Mouse (Mus musculus): ENCODE results near the gene Ankrd34b. TPM values are rescaled to one million over a fixed set of nuclear protein-coding genes. Genes with fewer than 3 reads are reported as not detected.

The Ankrd34b gene
- polyA plus RNA-seq, 1 experiment from 2014 or later, result 0.98 TPM

GRCm38 (mm10) chr13:92483348-92483747, 57.7 kb downstream of the Ankrd34b start:
- Histone ChIP-seq H3K9ac (ENCODE audit: low read length) (peak overlapping the region; percentile 67), H3K4me3 (ENCODE audit: low read length) (peak overlapping the region; percentile 62), H3K27me3 (ENCODE audit: control insufficient read depth, insufficient read depth, low read depth, low read length) (no peaks in the 10 kb centered on the region), H3K9me3 (ENCODE audit: control insufficient read depth, low read length) (no peaks in the 10 kb centered on the region), H3K27ac (ENCODE audit: low read length) (peak overlapping the region; percentile 52; the same call in 1 of the 2 replicates), H3K4me1 (replicated peaks; ENCODE audit: control insufficient read depth, insufficient read depth, low read length) (no peaks in the 10 kb centered on the region; the same call in 1 of the 2 replicates), H3K4me2 (ENCODE audit: low read depth, low read length) (peak overlapping the region; percentile 83), H3K36me3 (ENCODE audit: control insufficient read depth, insufficient read depth, low read length) (no peaks in the 10 kb centered on the region)
- peak; percentile 73 for ATAC-seq (ENCODE audit: low read depth)
- 10% methylated on average over 3 of the region's 3 CpGs for WGBS

- peak; percentile 99 for ATAC-seq (ENCODE audit: low read depth)
- 6% methylated on average over 19 of the region's 19 CpGs for WGBS
- peak within 1 kb of the TSS; percentile 62 for H3K4me3 ChIP-seq (ENCODE audit: low read length)
These were observed 58.3 kb downstream of the Ankrd34b start, which contains the start of gene Fam151b for GRCm38 (mm10) chr13:92483852-92484463. Gene Fam151b, minus strand, starts transcription at chr13:92484015.

GRCm38 (mm10) chr13:92490817-92491216, 65.1 kb downstream of the Ankrd34b start:
- no peak for ATAC-seq (ENCODE audit: low read depth)
- Histone ChIP-seq H3K9ac (ENCODE audit: low read length) (no peak overlapping the region), H3K4me1 (replicated peaks; ENCODE audit: control insufficient read depth, insufficient read depth, low read length) (no peaks in the 10 kb centered on the region), H3K4me2 (ENCODE audit: low read depth, low read length) (no peak overlapping the region), H3K36me3 (ENCODE audit: control insufficient read depth, insufficient read depth, low read length) (peaks cover 11% of the 10 kb centered on the region), H3K9me3 (ENCODE audit: control insufficient read depth, low read length) (no peaks in the 10 kb centered on the region), H3K27me3 (ENCODE audit: control insufficient read depth, insufficient read depth, low read depth, low read length) (no peaks in the 10 kb centered on the region), H3K27ac (ENCODE audit: low read length) (no peak overlapping the region), H3K4me3 (ENCODE audit: low read length) (no peak overlapping the region)
- WGBS, result 71% methylated on average over 4 of the region's 4 CpGs

More at GRCm38 (mm10) chr13:92483852-92484463, 58.3 kb downstream of the Ankrd34b start, which contains the start of gene Fam151b:
- Histone ChIP-seq H3K27ac (ENCODE audit: low read length) (peak within 1 kb of the TSS; percentile 52), H3K9me3 (ENCODE audit: control insufficient read depth, low read length) (no peaks in the 10 kb centered on the region), H3K36me3 (ENCODE audit: control insufficient read depth, insufficient read depth, low read length) (no peaks in the 10 kb centered on the region), H3K4me2 (ENCODE audit: low read depth, low read length) (peak within 1 kb of the TSS; percentile 83), H3K4me1 (replicated peaks; ENCODE audit: control insufficient read depth, insufficient read depth, low read length) (no peaks in the 10 kb centered on the region; the same call in 1 of the 2 replicates), H3K27me3 (ENCODE audit: control insufficient read depth, insufficient read depth, low read depth, low read length) (no peaks in the 10 kb centered on the region), H3K9ac (ENCODE audit: low read length) (peak within 1 kb of the TSS; percentile 67)

Other genes with a start within 250 kb of the Ankrd34b start
- 0.54 and 0.88 TPM in 2 replicates for gene Gm20379, start 119.9 kb upstream of the Ankrd34b start, polyA plus RNA-seq (2015; fragmentation: Nextera tagmentation; extraction: Ambion mirVana)
- gene Dhfr, start 71.2 kb upstream of the Ankrd34b start, polyA plus RNA-seq (2015; fragmentation: Nextera tagmentation; extraction: Ambion mirVana), result 17.0 TPM in 2 replicates
- gene Msh3, start 70.9 kb upstream of the Ankrd34b start, polyA plus RNA-seq (2015; fragmentation: Nextera tagmentation; extraction: Ambion mirVana), result 24.8 and 24.9 TPM in 2 replicates
- not detected in 2 replicates for gene Fam151b, start 58.1 kb downstream of the Ankrd34b start, polyA plus RNA-seq (2015; fragmentation: Nextera tagmentation; extraction: Ambion mirVana)
- gene Zfyve16, start 105.0 kb downstream of the Ankrd34b start, polyA plus RNA-seq (2015; fragmentation: Nextera tagmentation; extraction: Ambion mirVana), result 10.5 and 11.5 TPM in 2 replicates
- gene Spz1, start 150.3 kb downstream of the Ankrd34b start, polyA plus RNA-seq (2015; fragmentation: Nextera tagmentation; extraction: Ambion mirVana), result not detected in 2 replicates
- gene Serinc5, start 185.2 kb downstream of the Ankrd34b start, polyA plus RNA-seq (2015; fragmentation: Nextera tagmentation; extraction: Ambion mirVana), result 33.2 and 34.2 TPM in 2 replicates